Mouse (Mus musculus) megakaryocyte, embryonic 14.5 days (primary cell): ENCODE measurements around the gene Lzts3. TPM values are rescaled to one million over a fixed set of nuclear protein-coding genes. Genes with fewer than 3 reads are reported as not detected.

Source experiments
- H3K27me3 ChIP-seq: replicated peaks from 2 replicates; pipeline ENCODE3; 2012; ENCODE audit warnings: inconsistent platforms
- H3K36me3 ChIP-seq: replicated peaks from 2 replicates; pipeline ENCODE3; 2012; ENCODE audit warnings: low read length, inconsistent platforms, mixed read lengths
- H3K4me1 ChIP-seq: 2 replicates; pipeline ENCODE4 v1.6.1; 2012; ENCODE audit warnings: inconsistent platforms
- H3K4me3 ChIP-seq: replicated peaks from 2 replicates; pipeline ENCODE3; 2012; ENCODE audit warnings: moderate library complexity, mild to moderate bottlenecking, inconsistent platforms
- H3K9me3 ChIP-seq: 2 replicates; pipeline ENCODE4 v1.6.1; 2012; ENCODE audit warnings: inconsistent platforms
- FLI1 ChIP-seq: IDR thresholded peaks from 2 replicates; pipeline ENCODE4 v1.6.1; 2012; ENCODE audit warnings: low read length, inconsistent platforms, mixed read lengths
- GATA1 ChIP-seq: IDR thresholded peaks from 3 replicates; pipeline ENCODE4 v1.6.1; 2012; ENCODE audit warnings: mixed read lengths, low read length, inconsistent platforms, borderline replicate concordance
- polyA plus RNA-seq: library from polyadenylated mRNA; stranded (reverse); fragments of >175 nt; gene quantifications from 2 replicates; pipeline ENCODE4 v1.2.3, GENCODE M21; 2012; ENCODE audit warnings: low replicate concordance; ENCODE audit not compliant: insufficient read depth

Gene Lzts3
- polyA plus RNA-seq, 1 experiment = 0.46 TPM

DNA sequence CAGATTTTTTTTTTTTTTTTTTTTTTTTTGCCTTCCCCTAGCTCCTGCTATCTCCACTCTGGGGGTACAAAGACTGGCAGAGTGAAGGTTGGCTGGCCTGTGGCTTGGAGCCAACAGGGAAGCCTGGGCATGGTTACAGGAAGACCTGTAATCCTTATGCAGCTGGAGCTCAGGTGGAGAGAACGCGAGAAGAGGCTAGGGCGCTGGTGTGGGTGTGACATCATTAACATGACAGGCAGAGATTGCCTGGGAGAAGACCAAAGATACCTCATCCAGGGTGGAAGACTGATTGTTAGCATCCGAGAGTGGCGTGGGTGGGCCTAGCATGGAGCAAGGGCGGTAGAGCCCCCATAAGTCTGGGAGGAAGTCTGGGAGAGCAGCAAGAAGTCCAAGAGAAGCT, 3.3 kb downstream of the Lzts3 start:
- H3K4me1 ChIP-seq = peaks cover 37% of the 10 kb centered on the region
- no peaks in the 10 kb centered on the region for H3K36me3 ChIP-seq
- TF ChIP-seq FLI1 = no peak
- TF ChIP-seq GATA1 = no peak
- no peak overlapping the region for H3K4me3 ChIP-seq
- no peaks in the 10 kb centered on the region for H3K9me3 ChIP-seq
- H3K27me3 ChIP-seq = peaks cover 75% of the 10 kb centered on the region

GRCm38 (mm10) chr2:130638101-130638611, 4.4 kb downstream of the Lzts3 start:
- Histone ChIP-seq H3K27me3 (peaks cover 86% of the 10 kb centered on the region), H3K4me3 (no peak overlapping the region), H3K36me3 (no peaks in the 10 kb centered on the region), H3K9me3 (no peaks in the 10 kb centered on the region), H3K4me1 (peaks cover 45% of the 10 kb centered on the region)
- TF ChIP-seq GATA1 = no peak
- no peak for TF ChIP-seq FLI1

GRCm38 (mm10) chr2:130635847-130636246, 6.8 kb downstream of the Lzts3 start:
- peaks cover 33% of the 10 kb centered on the region for H3K4me1 ChIP-seq
- peak overlapping the region; percentile 90 for H3K4me3 ChIP-seq
- H3K27me3 ChIP-seq = peaks cover 80% of the 10 kb centered on the region
- no peaks in the 10 kb centered on the region for H3K36me3 ChIP-seq
- no peak for TF ChIP-seq FLI1
- no peak for TF ChIP-seq GATA1
- no peaks in the 10 kb centered on the region for H3K9me3 ChIP-seq

GRCm38 (mm10) chr2:130634739-130635411, 7.7 kb downstream of the Lzts3 start:
- Histone ChIP-seq H3K36me3 (no peaks in the 10 kb centered on the region), H3K4me1 (peaks cover 36% of the 10 kb centered on the region), H3K27me3 (peaks cover 71% of the 10 kb centered on the region), H3K4me3 (peak overlapping the region; percentile 90), H3K9me3 (no peaks in the 10 kb centered on the region)
- no peak for TF ChIP-seq FLI1
- no peak for TF ChIP-seq GATA1

DNA sequence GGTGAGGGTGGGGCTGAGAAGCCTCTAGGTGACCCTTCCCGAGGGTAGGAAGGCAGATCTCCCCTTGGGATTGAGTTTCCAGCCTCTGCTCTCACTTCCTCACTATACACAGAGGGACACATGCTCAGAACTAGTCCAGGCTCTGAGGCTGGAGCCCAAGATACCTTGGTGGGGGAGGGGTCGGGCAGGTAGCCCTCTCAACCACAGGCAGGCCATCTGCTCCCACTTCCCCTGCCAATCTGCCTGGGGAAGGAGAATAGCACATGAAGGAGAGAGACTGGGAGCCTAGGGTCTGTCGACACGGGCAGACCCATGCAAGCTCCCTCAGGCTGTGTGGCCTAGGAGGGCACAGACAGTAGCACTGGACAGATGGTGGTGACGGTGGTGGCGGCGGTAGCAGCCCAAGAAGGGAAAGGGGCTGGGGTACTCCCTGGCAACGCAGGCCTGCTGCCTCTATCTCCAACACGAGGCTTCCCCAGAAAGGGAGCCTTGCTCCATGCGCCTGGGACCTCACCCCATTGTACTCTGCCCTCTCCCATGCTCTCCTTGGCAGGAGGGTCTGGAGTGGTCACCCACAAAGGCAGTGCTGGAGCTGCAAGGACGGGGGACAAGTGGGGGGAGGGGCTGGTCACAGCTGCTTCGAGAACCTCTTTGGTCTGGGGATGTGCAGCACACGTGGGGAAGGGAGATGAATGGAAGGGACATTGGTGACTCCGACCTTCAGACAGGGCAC, 8.4 kb downstream of the Lzts3 start:
- H3K27me3 ChIP-seq = peaks cover 65% of the 10 kb centered on the region
- H3K36me3 ChIP-seq = no peaks in the 10 kb centered on the region
- peaks cover 37% of the 10 kb centered on the region for H3K4me1 ChIP-seq
- H3K9me3 ChIP-seq = no peaks in the 10 kb centered on the region
- no peak for TF ChIP-seq FLI1
- TF ChIP-seq GATA1 = no peak
- peak overlapping the region; percentile 90 for H3K4me3 ChIP-seq

GRCm38 (mm10) chr2:130632887-130633675, 9.5 kb downstream of the Lzts3 start:
- H3K4me3 ChIP-seq = no peak overlapping the region
- no peaks in the 10 kb centered on the region for H3K9me3 ChIP-seq
- TF ChIP-seq FLI1 (no peak), GATA1 (no peak)
- H3K4me1 ChIP-seq = peaks cover 48% of the 10 kb centered on the region
- peaks cover 55% of the 10 kb centered on the region for H3K27me3 ChIP-seq
- no peaks in the 10 kb centered on the region for H3K36me3 ChIP-seq

DNA sequence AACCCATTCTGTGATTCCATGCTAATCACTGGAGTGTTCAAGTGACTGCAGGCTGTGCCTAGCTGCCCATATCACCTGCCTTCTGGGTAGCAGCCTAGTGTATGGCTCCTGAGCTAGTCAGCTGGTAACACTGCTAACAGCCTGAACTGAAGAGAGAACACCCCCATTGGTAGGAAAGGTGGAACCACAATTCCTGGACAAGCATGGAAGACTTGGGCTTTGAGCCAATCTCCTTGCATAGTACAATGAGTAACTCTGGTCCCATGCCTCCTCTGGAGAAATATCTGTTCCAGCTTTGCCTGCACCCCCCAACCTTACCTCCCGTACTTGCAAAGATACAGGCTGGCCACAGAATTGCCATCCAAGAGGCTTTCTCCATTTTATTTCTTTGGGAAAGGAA, 10.2 kb downstream of the Lzts3 start:
- H3K4me1 ChIP-seq = peaks cover 53% of the 10 kb centered on the region
- H3K9me3 ChIP-seq = no peaks in the 10 kb centered on the region
- peaks cover 3% of the 10 kb centered on the region for H3K36me3 ChIP-seq
- no peak for TF ChIP-seq FLI1
- TF ChIP-seq GATA1 = no peak
- peaks cover 50% of the 10 kb centered on the region for H3K27me3 ChIP-seq
- no peak overlapping the region for H3K4me3 ChIP-seq

DNA sequence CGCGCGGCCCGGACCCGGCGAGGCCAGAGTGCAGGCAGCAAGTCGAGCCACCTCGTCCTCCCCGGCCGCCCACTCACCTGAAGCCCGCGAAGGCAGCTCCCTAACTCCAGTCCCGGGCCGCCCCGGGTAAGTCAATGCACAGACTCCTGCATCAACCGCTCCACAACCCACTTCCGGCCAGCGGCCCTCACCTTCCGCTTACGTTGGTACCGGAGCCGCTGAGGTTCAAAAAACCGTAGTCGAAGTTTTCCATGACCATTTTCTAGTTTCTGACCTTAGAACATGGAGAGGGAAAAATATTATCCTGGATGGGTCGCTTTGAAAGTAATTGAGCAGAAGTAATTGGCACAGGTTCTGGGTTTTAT, 12.8 kb downstream of the Lzts3 start, which contains the start of the genes Fastkd5 and Ubox5:
Gene Fastkd5, minus strand, starts transcription at position 189 of the 365 bp plus-strand sequence.
Gene Ubox5, minus strand, starts transcription at position 200 of the 365 bp plus-strand sequence.
- Histone ChIP-seq H3K9me3 (no peaks in the 10 kb centered on the region), H3K27me3 (peaks cover 24% of the 10 kb centered on the region), H3K4me3 (peak within 1 kb of the TSS; percentile 98), H3K4me1 (peaks cover 41% of the 10 kb centered on the region), H3K36me3 (peaks cover 28% of the 10 kb centered on the region)
- TF ChIP-seq FLI1 (peak; percentile 41; the same call in 1 of the 2 replicates), GATA1 (no peak)

DNA sequence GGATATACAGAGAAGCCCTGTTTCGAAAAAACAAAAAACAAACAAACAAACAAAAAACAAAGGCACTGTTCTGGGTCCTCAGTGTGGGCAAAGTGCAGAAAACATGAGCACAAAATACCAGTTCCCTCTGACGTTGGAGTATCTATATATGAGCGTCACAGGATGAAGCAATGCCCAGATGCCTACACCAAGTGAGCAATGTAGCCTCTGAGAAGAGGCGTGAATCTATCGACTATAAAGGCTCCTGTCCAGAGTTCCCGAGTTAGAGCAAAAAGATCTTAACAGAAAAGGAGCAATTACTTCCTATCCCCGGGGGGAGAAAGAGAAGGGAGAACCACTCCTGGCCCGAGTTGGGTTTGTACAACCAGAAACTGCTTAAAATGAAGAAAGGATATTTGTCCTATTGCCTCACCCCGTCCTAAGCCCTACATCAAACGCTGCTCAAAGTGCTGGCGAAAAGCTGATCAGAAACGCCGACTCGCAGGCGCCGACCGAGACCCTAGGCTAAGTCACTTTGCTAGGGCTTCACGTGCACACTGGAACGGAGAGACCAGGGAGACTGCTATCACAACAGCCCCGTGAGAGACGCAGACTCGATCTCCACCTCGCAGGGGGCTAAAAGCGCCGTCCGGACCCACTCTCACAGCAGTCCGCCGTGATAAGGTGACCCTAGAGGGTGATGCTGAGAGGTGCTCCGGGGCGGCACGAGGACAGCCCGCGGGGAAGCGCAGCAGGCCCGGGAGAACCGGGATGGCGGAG, 13.3 kb downstream of the Lzts3 start:
- TF ChIP-seq FLI1 = no peak
- TF ChIP-seq GATA1 = no peak
- Histone ChIP-seq H3K36me3 (peaks cover 30% of the 10 kb centered on the region), H3K4me3 (peak overlapping the region; percentile 98), H3K9me3 (no peaks in the 10 kb centered on the region), H3K27me3 (peaks cover 18% of the 10 kb centered on the region), H3K4me1 (peaks cover 36% of the 10 kb centered on the region)
